Mouse (Mus musculus): Measurements from ENCODE around the gene Gm14403. TPM values are rescaled to one million over a fixed set of nuclear protein-coding genes. Genes with fewer than 3 reads are reported as not detected.
"Not testable (repeated sequence)": the region's sequence is repeated elsewhere in the genome, so short reads cannot be mapped to it uniquely, and the experiment has no call there.

Gm14403 gene
- not detected in 2 replicates for polyA plus RNA-seq (2012; ENCODE audit: insufficient read depth, low replicate concordance)

- peak within 1 kb of the TSS; percentile 90 for H3K4me3 ChIP-seq (replicated peaks)
- H3K27me3 ChIP-seq (replicated peaks); H3K4me1 ChIP-seq; H3K36me3 ChIP-seq (replicated peaks; ENCODE audit: low read length); H3K9me3 ChIP-seq: not testable (repeated sequence)
Observed at GRCm38 (mm10) chr2:177498067-177498466, at the start of gene Gm14403. Gene Gm14403 (plus strand): TSS chr2:177498215.

- H3K9me3 ChIP-seq; H3K27me3 ChIP-seq (replicated peaks); H3K4me1 ChIP-seq; H3K36me3 ChIP-seq (replicated peaks; ENCODE audit: low read length): not testable (repeated sequence)
- peak within 1 kb of the TSS; percentile 88 for H3K4me3 ChIP-seq (replicated peaks)
Observed at GRCm38 (mm10) chr2:177464676-177465075, 33.3 kb upstream of the Gm14403 start, which contains the start of gene Zfp970. Gene Zfp970 (plus strand): TSS chr2:177464733.

GRCm38 (mm10) chr2:177468222-177468621 lies 29.8 kb upstream of the Gm14403 start:
- not testable (repeated sequence) for H3K9me3 ChIP-seq; H3K36me3 ChIP-seq (replicated peaks; ENCODE audit: low read length); H3K27me3 ChIP-seq (replicated peaks); H3K4me3 ChIP-seq (replicated peaks); H3K4me1 ChIP-seq

- not testable (repeated sequence) for H3K4me3 ChIP-seq (replicated peaks); H3K9me3 ChIP-seq; H3K4me1 ChIP-seq; H3K36me3 ChIP-seq (replicated peaks; ENCODE audit: low read length); H3K27me3 ChIP-seq (replicated peaks)
Observed at GRCm38 (mm10) chr2:177472261-177472660, 25.8 kb upstream of the Gm14403 start.

- not testable (repeated sequence) for H3K27me3 ChIP-seq (replicated peaks); H3K4me3 ChIP-seq (replicated peaks); H3K4me1 ChIP-seq; H3K36me3 ChIP-seq (replicated peaks; ENCODE audit: low read length)
- peaks cover 19% of the 10 kb centered on the region for H3K9me3 ChIP-seq
Observed at GRCm38 (mm10) chr2:177481971-177482370, 16.0 kb upstream of the Gm14403 start.

GRCm38 (mm10) chr2:177483238-177483948 lies 14.6 kb upstream of the Gm14403 start:
- H3K36me3 ChIP-seq (replicated peaks; ENCODE audit: low read length); H3K4me3 ChIP-seq (replicated peaks); H3K4me1 ChIP-seq; H3K27me3 ChIP-seq (replicated peaks): not testable (repeated sequence)
- peaks cover 19% of the 10 kb centered on the region for H3K9me3 ChIP-seq

- not testable (repeated sequence) for H3K9me3 ChIP-seq; H3K4me3 ChIP-seq (replicated peaks); H3K4me1 ChIP-seq; H3K27me3 ChIP-seq (replicated peaks); H3K36me3 ChIP-seq (replicated peaks; ENCODE audit: low read length)
Observed at GRCm38 (mm10) chr2:177499182-177499581, 1.2 kb downstream of the Gm14403 start.

- H3K4me3 ChIP-seq (replicated peaks); H3K4me1 ChIP-seq; H3K27me3 ChIP-seq (replicated peaks); H3K36me3 ChIP-seq (replicated peaks; ENCODE audit: low read length): not testable (repeated sequence)
- H3K9me3 ChIP-seq: peaks cover 12% of the 10 kb centered on the region
Observed at GRCm38 (mm10) chr2:177505211-177505719, 7.2 kb downstream of the Gm14403 start.

- not testable (repeated sequence) for H3K4me1 ChIP-seq; H3K27me3 ChIP-seq (replicated peaks); H3K36me3 ChIP-seq (replicated peaks; ENCODE audit: low read length); H3K4me3 ChIP-seq (replicated peaks)
- H3K9me3 ChIP-seq: peaks cover 42% of the 10 kb centered on the region
Observed at GRCm38 (mm10) chr2:177511381-177511780, 13.4 kb downstream of the Gm14403 start.

- H3K36me3 ChIP-seq (replicated peaks; ENCODE audit: low read length); H3K27me3 ChIP-seq (replicated peaks); H3K4me1 ChIP-seq; H3K4me3 ChIP-seq (replicated peaks): not testable (repeated sequence)
- peaks cover 39% of the 10 kb centered on the region for H3K9me3 ChIP-seq
Observed at GRCm38 (mm10) chr2:177511972-177512371, 14.0 kb downstream of the Gm14403 start.

- H3K9me3 ChIP-seq: peaks cover 54% of the 10 kb centered on the region
- not testable (repeated sequence) for H3K36me3 ChIP-seq (replicated peaks; ENCODE audit: low read length); H3K27me3 ChIP-seq (replicated peaks); H3K4me1 ChIP-seq
- H3K4me3 ChIP-seq (replicated peaks): peak overlapping the region; percentile 4
Observed at GRCm38 (mm10) chr2:177513991-177514479, 16.0 kb downstream of the Gm14403 start.

- H3K4me3 ChIP-seq (replicated peaks); H3K27me3 ChIP-seq (replicated peaks); H3K4me1 ChIP-seq; H3K36me3 ChIP-seq (replicated peaks; ENCODE audit: low read length): not testable (repeated sequence)
- H3K9me3 ChIP-seq: peaks cover 56% of the 10 kb centered on the region
Observed at GRCm38 (mm10) chr2:177517746-177518145, 19.7 kb downstream of the Gm14403 start.

- not testable (repeated sequence) for H3K27me3 ChIP-seq (replicated peaks); H3K4me3 ChIP-seq (replicated peaks); H3K36me3 ChIP-seq (replicated peaks; ENCODE audit: low read length); H3K4me1 ChIP-seq
- H3K9me3 ChIP-seq: peaks cover 57% of the 10 kb centered on the region
Observed at GRCm38 (mm10) chr2:177518354-177518753, 20.3 kb downstream of the Gm14403 start.

GRCm38 (mm10) chr2:177518960-177519359 lies 20.9 kb downstream of the Gm14403 start:
- not testable (repeated sequence) for H3K27me3 ChIP-seq (replicated peaks)
- peaks cover 57% of the 10 kb centered on the region for H3K9me3 ChIP-seq

More at GRCm38 (mm10) chr2:177518960-177519359, 20.9 kb downstream of the Gm14403 start:
- H3K4me3 ChIP-seq (replicated peaks); H3K36me3 ChIP-seq (replicated peaks; ENCODE audit: low read length); H3K4me1 ChIP-seq: not testable (repeated sequence)

Measured in megakaryocyte, embryonic 14.5 days (primary cell).